In genomic region chr12:108503582-108503981, GRCm38 (mm10) we compare ENCODE assay signal across 13 mouse cellular contexts. TPM values are rescaled to one million over a fixed set of nuclear protein-coding genes. Genes with fewer than 3 reads are reported as not detected.
DNase-seq lines count a peak whose midpoint lies in the region; ATAC-seq lines count a peak whose summit lies in the region.
"Had no signal": no experiment of that assay in that cellular context is flagged by ENCODE, and none has a peak within 500 bp of the region (broad histone marks: within the 10 kb centered on the region; RNA-seq: fewer than 3 reads in every experiment).

No protein-coding gene starts in this region.

- H3K27ac ChIP-seq in kidney, embryonic 14.5 days (ENCODE audit: low read depth, low read length), result no peak overlapping the region
- H3K27ac ChIP-seq in heart, embryonic 15.5 days, result no peak overlapping the region
- no peak overlapping the region for H3K27ac ChIP-seq in liver, embryonic 16.5 days (ENCODE audit: low read length)

- no peak overlapping the region for H3K4me3 ChIP-seq in kidney, embryonic 14.5 days (ENCODE audit: low read length)
- H3K4me3 ChIP-seq in heart, embryonic 15.5 days, result peak overlapping the region; percentile 21
- no peak overlapping the region for H3K4me3 ChIP-seq in liver, embryonic 16.5 days (ENCODE audit: low read depth, low read length)
- H3K4me3 ChIP-seq: erythroblast, embryonic 14.5 days had no signal

- peaks cover 7% of the 10 kb centered on the region; the same call in 1 of the 2 replicates for H3K4me1 ChIP-seq in kidney, embryonic 14.5 days (ENCODE audit: control insufficient read depth, insufficient read depth, low read length)
- peaks cover 13% of the 10 kb centered on the region for H3K4me1 ChIP-seq in heart, embryonic 15.5 days (replicated peaks)
- no peaks in the 10 kb centered on the region for H3K4me1 ChIP-seq in liver, embryonic 16.5 days (ENCODE audit: control insufficient read depth, low read depth, low read length)

- H3K4me2 ChIP-seq in kidney, embryonic 14.5 days (replicated peaks; ENCODE audit: low read depth, low read length), result 0 out of 2 replicates have a peak overlapping the region, but pooled peaks have one; percentile 8
- H3K4me2 ChIP-seq in heart, embryonic 15.5 days, result peak overlapping the region; percentile 51
- no peak overlapping the region for H3K4me2 ChIP-seq in liver, embryonic 16.5 days (ENCODE audit: low read depth, low read length)

- H3K27me3 ChIP-seq in kidney, embryonic 14.5 days (ENCODE audit: control insufficient read depth, insufficient read depth, low read length), result no peaks in the 10 kb centered on the region
- no peaks in the 10 kb centered on the region for H3K27me3 ChIP-seq in heart, embryonic 15.5 days
- H3K27me3 ChIP-seq in liver, embryonic 16.5 days (ENCODE audit: control insufficient read depth, insufficient read depth, low read depth, low read length), result no peaks in the 10 kb centered on the region

- 0 out of 2 replicates have a peak, but pooled peaks have one; percentile 46 for ATAC-seq in kidney, embryonic 14.5 days (ENCODE audit: low FRiP score, low TSS enrichment)
- ATAC-seq in heart, embryonic 15.5 days (replicated peaks; ENCODE audit: insufficient number of reproducible peaks, insufficient read depth, low FRiP score, low read depth), result 0 out of 2 replicates have a peak, but pooled peaks have one; percentile 14
- peak; percentile 54 for ATAC-seq in liver, embryonic 16.5 days (ENCODE audit: low read depth)

- no peaks in the 10 kb centered on the region for H3K36me3 ChIP-seq in kidney, embryonic 14.5 days (ENCODE audit: control insufficient read depth, insufficient read depth, low read length)
- H3K36me3 ChIP-seq in heart, embryonic 15.5 days, result no peaks in the 10 kb centered on the region
- H3K36me3 ChIP-seq in liver, embryonic 16.5 days (ENCODE audit: control insufficient read depth, insufficient read depth), result no peaks in the 10 kb centered on the region
- H3K36me3 ChIP-seq: G1E had no signal

- 46% methylated on average over 16 of the region's 16 CpGs for WGBS in kidney, embryonic 14.5 days
- 26% methylated on average over 16 of the region's 16 CpGs for WGBS in heart, embryonic 15.5 days
- WGBS in liver, embryonic 16.5 days (ENCODE audit: insufficient replicate concordance), result 23% methylated on average over 16 of the region's 16 CpGs

- no peaks in the 10 kb centered on the region for H3K9me3 ChIP-seq in kidney, embryonic 14.5 days (ENCODE audit: control insufficient read depth, low read length)
- no peaks in the 10 kb centered on the region for H3K9me3 ChIP-seq in heart, embryonic 15.5 days (replicated peaks)
- no peaks in the 10 kb centered on the region for H3K9me3 ChIP-seq in liver, embryonic 16.5 days (replicated peaks; ENCODE audit: control insufficient read depth, low read length)

- DNase-seq in adrenal gland, adult (ENCODE audit: inconsistent age in 2 of 2, low spot score in 1 of 2), result peak; percentile 31 to 60
- DNase-seq in adrenal gland, adult 8-10 months, result no peak
- DNase-seq in kidney, adult 18-20 months, result no peak
- no peak for DNase-seq in urinary bladder, postnatal 4 days (ENCODE audit: low spot score in 2 of 2)
- DNase-seq in embryo, embryonic 9.5 days (ENCODE audit: extremely low spot score), result no peak
- DNase-seq: cerebellum, postnatal 14 days; gastrocnemius, postnatal 36 days; left cerebral cortex, postnatal 4 days had no signal

- H3K9ac ChIP-seq in kidney, embryonic 14.5 days (ENCODE audit: low read depth, low read length), result no peak overlapping the region
- H3K9ac ChIP-seq in heart, embryonic 15.5 days, result peak overlapping the region; percentile 36; the same call in 1 of the 2 replicates
- H3K9ac ChIP-seq in liver, embryonic 16.5 days (ENCODE audit: low read depth, low read length), result no peak overlapping the region

RNA-seq across cellular contexts. Expression of gene Evl, which starts 50.9 kb away (rescaled TPM):
- 10 to 100 TPM; 45.4 to 65.2 (median 50.3) TPM for total RNA-seq in adrenal gland, adult 8-10 months (2022)
- polyA plus RNA-seq in kidney, embryonic 14.5 days (2014; fragmentation: Nextera tagmentation; extraction: Ambion mirVana), result 73.7 and 91.5 TPM in 2 replicates
- 33.8 and 43.2 TPM in 2 replicates for polyA plus RNA-seq in heart, embryonic 15.5 days (2015; fragmentation: Nextera tagmentation; extraction: Ambion mirVana)
- polyA plus RNA-seq in liver, embryonic 16.5 days (2015; fragmentation: Nextera tagmentation; extraction: Ambion mirVana), result 7.7 and 8.0 TPM in 2 replicates
- total RNA-seq: G1E had no signal
- polyA plus RNA-seq: G1E had no signal

Comparison
In these comparisons a context has a peak if more than half of its experiments do, and no peak if none do; other contexts are left out.
1. DNase-seq: peak in adrenal gland, adult (2 of 2); none in adrenal gland, adult 8-10 months (single experiment), kidney, adult 18-20 months (single experiment), urinary bladder, postnatal 4 days (0 of 2) and embryo, embryonic 9.5 days (single experiment).
2. Peak in every context shown above with its lines, with median percentiles within 50 percentile points of each other: ATAC-seq.